Mouse (Mus musculus) midbrain, embryonic 10.5 days (tissue): ENCODE results near the gene Ttc22. TPM values are rescaled to one million over a fixed set of nuclear protein-coding genes. Genes with fewer than 3 reads are reported as not detected.
A peak's percentile ranks its signal among the peaks of the same experiment; 100 is the strongest.

Experiments
- DNase-seq: peaks from one replicate; pipeline ENCODE4 v3.0.0-alpha.2; 2017; ENCODE audit warnings: low spot score
- H3K27ac ChIP-seq: fragments of 300-500 bp; sonication (generic); replicated peaks from 2 replicates; pipeline ENCODE4 v1.5.1; 2016; ENCODE audit warnings: mild to moderate bottlenecking
- H3K27me3 ChIP-seq: fragments of 300-500 bp; sonication (generic); 2 replicates; pipeline ENCODE4 v1.6.1; 2016; ENCODE audit warnings: low read depth, mild to moderate bottlenecking; ENCODE audit not compliant: poor library complexity, severe bottlenecking
- H3K36me3 ChIP-seq: fragments of 300-500 bp; sonication (generic); 2 replicates; pipeline ENCODE4 v1.6.1; 2016; ENCODE audit warnings: mild to moderate bottlenecking, moderate library complexity
- H3K4me1 ChIP-seq: fragments of 300-500 bp; sonication (generic); 2 replicates; pipeline ENCODE4 v1.6.1; 2016
- H3K4me3 ChIP-seq: fragments of 300-500 bp; sonication (generic); 2 replicates; pipeline ENCODE4 v1.5.1; 2016; ENCODE audit warnings: mild to moderate bottlenecking, moderate library complexity
- H3K9me3 ChIP-seq: fragments of 300-500 bp; sonication (generic); replicated peaks from 2 replicates; pipeline ENCODE4 v1.6.1; 2016; ENCODE audit warnings: mild to moderate bottlenecking
- WGBS: fragments of 180-500 bp; shearing (Covaris S2); methylation state at CpG from one replicate; pipeline ENCODE4 v1.1.7; 2016; 5-methylcytosine and 5-hydroxymethylcytosine counted together
- polyA plus RNA-seq: library from polyadenylated mRNA; unstranded; fragments of >200 nt; fragmentation: Nextera tagmentation; extraction: Ambion mirVana; gene quantifications from 2 replicates; pipeline ENCODE4 v1.2.1, GENCODE M21; 2016

Ttc22 gene
- polyA plus RNA-seq, 1 experiment from 2014 or later, result not detected

GRCm38 (mm10) chr4:106647137-106647536 lies 24.9 kb downstream of the Ttc22 start:
- Histone ChIP-seq H3K36me3 (no peaks in the 10 kb centered on the region), H3K27me3 (peaks cover 30% of the 10 kb centered on the region), H3K9me3 (no peaks in the 10 kb centered on the region), H3K4me3 (no peak overlapping the region), H3K4me1 (peaks cover 8% of the 10 kb centered on the region), H3K27ac (no peak overlapping the region)
- WGBS, result 89% methylated on average over 6 of the region's 6 CpGs
- DNase-seq, result no peak

DNA sequence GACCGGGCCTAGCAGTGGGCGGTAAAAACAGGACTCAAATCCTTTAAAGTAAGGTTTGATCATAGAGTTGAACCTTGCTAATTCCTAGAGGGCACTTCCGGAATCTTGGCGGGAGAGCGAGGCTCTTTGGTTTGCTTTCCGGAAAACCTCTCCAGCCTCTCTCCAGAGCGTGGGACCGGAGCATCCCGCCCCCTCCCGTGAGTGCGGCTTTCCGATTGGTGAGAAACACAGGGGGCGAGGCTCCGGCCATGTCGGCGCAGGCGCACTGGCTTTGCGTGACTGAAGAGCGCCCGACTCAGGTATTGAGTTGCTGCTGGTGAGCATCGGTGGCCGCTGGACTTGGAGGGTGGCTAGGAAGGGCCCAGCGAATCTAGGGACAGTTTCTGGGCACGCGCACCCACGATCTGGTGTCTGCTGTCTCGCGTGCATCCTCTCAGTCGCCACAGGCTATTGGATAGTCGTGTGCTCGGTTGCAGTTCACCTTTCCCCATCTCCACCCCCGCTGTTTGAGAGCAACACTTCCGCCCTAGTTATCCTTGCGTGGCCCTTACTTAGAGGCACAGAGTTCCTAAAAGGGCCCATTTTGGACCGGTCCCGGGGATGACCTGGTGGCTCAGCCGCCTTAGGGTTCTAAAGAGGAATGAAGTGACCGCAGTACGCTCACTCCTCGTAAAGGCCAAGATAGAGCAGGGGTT lies 28.7 kb downstream of the Ttc22 start, which contains the start of gene Pars2:
Gene Pars2 (plus strand): TSS at position 237 of the 695 bp plus-strand sequence.
- peak; percentile 99 for DNase-seq
- H3K36me3 ChIP-seq, result peaks cover 29% of the 10 kb centered on the region
- H3K27ac ChIP-seq, result peak within 1 kb of the TSS; percentile 87
- H3K4me1 ChIP-seq, result peaks cover 8% of the 10 kb centered on the region
- peak within 1 kb of the TSS; percentile 61 for H3K4me3 ChIP-seq
- WGBS, result 4% methylated on average over 40 of the region's 40 CpGs
- no peaks in the 10 kb centered on the region for H3K9me3 ChIP-seq
- peaks cover 26% of the 10 kb centered on the region for H3K27me3 ChIP-seq

- peaks cover 8% of the 10 kb centered on the region for H3K4me1 ChIP-seq
- H3K4me3 ChIP-seq, result no peak overlapping the region
- H3K27ac ChIP-seq, result no peak overlapping the region
- peaks cover 42% of the 10 kb centered on the region for H3K36me3 ChIP-seq
- 91% methylated on average over 3 of the region's 3 CpGs for WGBS
- H3K27me3 ChIP-seq, result peaks cover 21% of the 10 kb centered on the region
- no peak for DNase-seq
- H3K9me3 ChIP-seq, result no peaks in the 10 kb centered on the region
Observed at GRCm38 (mm10) chr4:106652546-106652945, 30.3 kb downstream of the Ttc22 start.

GRCm38 (mm10) chr4:106653051-106653450 lies 30.8 kb downstream of the Ttc22 start:
- no peak overlapping the region for H3K27ac ChIP-seq
- no peaks in the 10 kb centered on the region for H3K9me3 ChIP-seq
- H3K4me3 ChIP-seq, result no peak overlapping the region
- DNase-seq, result no peak
- 95% methylated on average over 15 of the region's 15 CpGs for WGBS
- peaks cover 46% of the 10 kb centered on the region for H3K36me3 ChIP-seq
- H3K27me3 ChIP-seq, result peaks cover 16% of the 10 kb centered on the region
- peaks cover 8% of the 10 kb centered on the region for H3K4me1 ChIP-seq

GRCm38 (mm10) chr4:106655681-106656080 lies 33.4 kb downstream of the Ttc22 start:
- no peaks in the 10 kb centered on the region for H3K9me3 ChIP-seq
- peaks cover 8% of the 10 kb centered on the region for H3K4me1 ChIP-seq
- no peak overlapping the region for H3K27ac ChIP-seq
- DNase-seq, result no peak
- H3K4me3 ChIP-seq, result no peak overlapping the region
- peaks cover 71% of the 10 kb centered on the region for H3K36me3 ChIP-seq
- 95% methylated on average over 10 of the region's 10 CpGs for WGBS
- H3K27me3 ChIP-seq, result no peaks in the 10 kb centered on the region

DNA sequence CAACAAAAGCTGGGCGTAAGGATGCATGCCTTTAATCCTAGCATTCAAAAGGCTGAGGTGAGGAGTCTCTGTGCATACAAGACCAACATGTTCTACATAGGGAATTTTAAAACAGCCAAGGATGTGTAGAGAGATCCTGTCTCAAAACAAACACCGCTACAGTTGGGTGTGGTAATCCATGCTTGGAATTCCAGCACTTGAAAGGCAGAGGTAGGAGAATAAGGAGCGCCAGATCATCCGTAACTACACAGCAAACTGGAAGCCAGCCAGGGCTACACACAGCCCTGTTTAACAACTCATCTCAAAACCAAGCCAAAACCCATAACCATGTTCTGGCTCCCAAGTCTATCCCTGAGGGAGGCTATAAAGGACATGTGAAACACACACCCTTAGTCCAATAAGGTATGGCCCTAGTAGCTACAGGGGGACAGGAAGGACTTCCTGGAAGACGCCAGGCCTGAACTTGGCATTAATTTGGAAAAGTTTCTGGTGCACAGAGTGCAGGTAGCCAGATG lies 41.8 kb downstream of the Ttc22 start:
- no peaks in the 10 kb centered on the region for H3K9me3 ChIP-seq
- no peak for DNase-seq
- no peaks in the 10 kb centered on the region for H3K4me1 ChIP-seq
- no peak overlapping the region for H3K27ac ChIP-seq
- no peak overlapping the region for H3K4me3 ChIP-seq
- peaks cover 100% of the 10 kb centered on the region for H3K36me3 ChIP-seq
- 94% methylated on average over 5 of the region's 5 CpGs for WGBS
- H3K27me3 ChIP-seq, result no peaks in the 10 kb centered on the region

DNA sequence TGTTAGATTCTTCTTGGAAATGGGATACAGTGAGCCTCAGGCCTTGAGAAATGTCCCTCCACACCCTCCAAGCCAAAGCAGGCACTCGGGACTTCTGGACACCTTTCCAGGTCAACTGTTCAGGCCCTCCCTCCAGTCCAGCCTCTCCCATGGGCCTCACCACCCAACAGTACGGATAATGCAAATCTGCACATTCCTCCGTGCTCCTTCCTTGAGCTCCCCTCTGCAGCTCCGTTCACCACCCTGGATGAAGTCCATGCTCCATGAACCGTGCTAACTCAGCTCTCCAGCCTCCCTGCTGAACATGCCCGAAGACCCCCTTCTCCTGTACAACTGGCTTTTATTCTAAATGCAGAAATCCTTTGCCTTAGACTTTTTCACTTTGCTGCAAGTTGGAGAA lies 42.5 kb downstream of the Ttc22 start:
- no peak overlapping the region for H3K4me3 ChIP-seq
- no peaks in the 10 kb centered on the region for H3K27me3 ChIP-seq
- H3K36me3 ChIP-seq, result peaks cover 100% of the 10 kb centered on the region
- no peaks in the 10 kb centered on the region for H3K4me1 ChIP-seq
- DNase-seq, result no peak
- H3K27ac ChIP-seq, result no peak overlapping the region
- no peaks in the 10 kb centered on the region for H3K9me3 ChIP-seq
- WGBS, result 88% methylated on average over 6 of the region's 6 CpGs

DNA sequence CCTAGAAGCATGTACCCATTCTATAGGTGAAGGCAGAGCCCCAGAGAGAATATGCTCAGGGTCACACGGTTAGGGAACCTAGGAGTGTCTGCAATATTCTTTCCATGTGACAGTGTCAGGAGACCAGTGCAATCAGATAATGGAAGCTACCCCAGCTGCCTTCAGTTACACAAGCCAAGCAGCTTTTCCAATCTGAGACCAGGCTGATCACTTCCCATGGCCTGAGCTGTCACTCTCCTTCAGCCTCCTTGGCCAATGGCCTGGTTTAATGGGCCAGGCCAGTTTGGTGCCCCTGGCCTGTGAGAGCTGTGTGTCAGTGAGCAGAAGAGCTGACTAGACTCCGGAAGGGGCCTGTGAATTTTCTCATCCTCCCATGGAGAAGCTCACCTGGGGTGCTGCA lies 43.0 kb downstream of the Ttc22 start:
- no peak overlapping the region for H3K4me3 ChIP-seq
- no peak for DNase-seq
- no peaks in the 10 kb centered on the region for H3K4me1 ChIP-seq
- H3K27ac ChIP-seq, result no peak overlapping the region
- no peaks in the 10 kb centered on the region for H3K9me3 ChIP-seq
- no peaks in the 10 kb centered on the region for H3K27me3 ChIP-seq
- H3K36me3 ChIP-seq, result peaks cover 100% of the 10 kb centered on the region
- 87% methylated on average over 2 of the region's 2 CpGs for WGBS

DNA sequence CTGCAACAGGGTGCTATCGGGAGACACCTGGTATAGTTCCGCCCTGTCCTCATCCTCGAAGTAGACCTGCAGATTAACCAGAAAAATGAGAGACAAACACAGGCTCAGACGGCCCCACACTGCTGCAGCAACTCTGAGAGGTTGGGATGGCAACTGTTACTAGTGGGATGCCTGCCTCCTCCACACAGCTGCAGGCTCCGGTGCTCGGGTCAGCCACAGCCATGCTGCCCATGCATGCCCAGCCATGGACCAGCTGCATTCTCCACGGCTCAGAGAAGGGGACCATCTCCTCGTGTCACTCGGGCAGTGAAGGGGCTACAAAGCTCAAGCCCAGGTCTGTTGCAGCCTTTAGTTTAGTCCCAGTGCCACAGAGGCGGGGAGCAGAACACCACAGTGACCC lies 43.4 kb downstream of the Ttc22 start:
- 92% methylated on average over 10 of the region's 10 CpGs for WGBS
- Histone ChIP-seq H3K36me3 (peaks cover 100% of the 10 kb centered on the region), H3K4me1 (no peaks in the 10 kb centered on the region), H3K9me3 (no peaks in the 10 kb centered on the region), H3K4me3 (no peak overlapping the region), H3K27ac (no peak overlapping the region), H3K27me3 (no peaks in the 10 kb centered on the region)
- no peak for DNase-seq

GRCm38 (mm10) chr4:106666546-106666945 lies 44.3 kb downstream of the Ttc22 start:
- H3K4me3 ChIP-seq, result no peak overlapping the region
- no peak overlapping the region for H3K27ac ChIP-seq
- H3K27me3 ChIP-seq, result no peaks in the 10 kb centered on the region
- no peaks in the 10 kb centered on the region for H3K9me3 ChIP-seq
- DNase-seq, result no peak
- H3K36me3 ChIP-seq, result peaks cover 100% of the 10 kb centered on the region
- 93% methylated on average over 2 of the region's 2 CpGs for WGBS
- no peaks in the 10 kb centered on the region for H3K4me1 ChIP-seq

DNA sequence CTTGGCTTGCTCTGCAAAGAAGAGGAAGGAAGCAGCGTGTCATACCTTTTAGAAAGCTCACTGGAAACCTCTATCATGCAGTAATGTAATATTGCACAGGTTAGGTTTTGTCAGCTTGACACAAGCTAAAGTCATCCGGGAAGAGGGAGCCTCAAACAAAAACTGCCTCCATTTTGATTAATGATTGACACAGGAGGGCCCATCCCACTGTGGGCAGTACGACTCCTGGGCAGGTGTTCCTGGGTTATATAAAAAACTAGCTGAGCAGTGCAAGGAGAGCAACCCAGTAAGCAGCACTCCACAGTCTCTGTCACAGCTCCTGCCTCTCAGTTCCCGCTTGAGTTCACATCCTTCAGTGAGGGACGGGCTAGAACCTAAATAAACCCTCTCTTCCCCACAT lies 54.5 kb downstream of the Ttc22 start:
- no peak for DNase-seq
- WGBS, result 91% methylated on average over 5 of the region's 5 CpGs
- H3K4me1 ChIP-seq, result peaks cover 14% of the 10 kb centered on the region
- H3K9me3 ChIP-seq, result no peaks in the 10 kb centered on the region
- peaks cover 53% of the 10 kb centered on the region for H3K36me3 ChIP-seq
- no peak overlapping the region for H3K27ac ChIP-seq
- no peaks in the 10 kb centered on the region for H3K27me3 ChIP-seq
- H3K4me3 ChIP-seq, result no peak overlapping the region

GRCm38 (mm10) chr4:106678442-106679118 lies 56.3 kb downstream of the Ttc22 start, which contains the start of gene Ttc4:
TSS of gene Ttc4 (minus strand) at chr4:106678944.
- H3K9me3 ChIP-seq, result no peaks in the 10 kb centered on the region
- H3K36me3 ChIP-seq, result peaks cover 35% of the 10 kb centered on the region
- peak within 1 kb of the TSS; percentile 89 for H3K4me3 ChIP-seq
- no peaks in the 10 kb centered on the region for H3K27me3 ChIP-seq
- under 1% methylated on average over 43 of the region's 43 CpGs for WGBS
- peak; percentile 96 for DNase-seq
- H3K4me1 ChIP-seq, result peaks cover 14% of the 10 kb centered on the region
- H3K27ac ChIP-seq, result peak within 1 kb of the TSS; percentile 85

DNA sequence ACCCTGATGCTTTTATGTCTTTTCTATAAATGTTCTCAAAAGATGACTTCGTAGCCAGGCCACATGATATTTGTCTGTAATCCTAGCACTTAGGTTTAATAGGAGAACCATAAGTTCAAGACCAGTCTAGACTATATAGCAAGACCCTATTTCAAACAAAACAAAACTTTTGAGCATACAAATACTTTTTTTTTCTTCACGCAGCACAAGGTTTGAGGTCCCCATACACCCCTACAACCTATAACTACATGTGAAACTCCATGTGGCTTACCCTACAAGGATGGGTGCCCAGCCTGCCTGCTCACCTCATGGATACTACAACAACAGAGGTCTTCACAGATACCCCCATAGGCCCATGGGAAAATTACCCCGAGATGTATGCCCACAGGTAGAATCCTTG lies 56.9 kb downstream of the Ttc22 start:
- WGBS, result 34% methylated on average over 3 of the region's 3 CpGs
- no peak overlapping the region for H3K27ac ChIP-seq
- no peak for DNase-seq
- peaks cover 29% of the 10 kb centered on the region for H3K36me3 ChIP-seq
- no peaks in the 10 kb centered on the region for H3K27me3 ChIP-seq
- peaks cover 14% of the 10 kb centered on the region for H3K4me1 ChIP-seq
- H3K9me3 ChIP-seq, result no peaks in the 10 kb centered on the region
- H3K4me3 ChIP-seq, result peak overlapping the region; percentile 89
